Mouse (Mus musculus) layer of hippocampus, adult 18-20 months (tissue): ENCODE measurements around the gene Atg3. TPM values are rescaled to one million over a fixed set of nuclear protein-coding genes. Genes with fewer than 3 reads are reported as not detected.

Source experiments
- DNase-seq, 2 experiments: peaks; one replicate each; pipeline ENCODE4 v3.0.0; 2022; ENCODE audit warnings: low spot score in 2 of 2
- long read RNA-seq: library from polyadenylated mRNA; stranded (forward); transcript quantifications from one replicate; pipeline ENCODE4 v2.0.0, GENCODE M21; 2021
- total RNA-seq, 2 experiments: library from RNA; stranded (reverse); gene quantifications; 2 replicates each; pipeline ENCODE4 v1.2.3; 2021

Atg3 gene
- total RNA-seq: 10 to 100 TPM; 42.3 to 42.7 TPM
- long read RNA-seq, transcript Atg3-201 (12 exons, 2,057 nt): major isoform, 65 of 80 reads
- long read RNA-seq, partial matches to known transcripts: 12 of 80 reads
- long read RNA-seq, other reads (novel, unspliced or antisense): 3 of 80 reads

DNA sequence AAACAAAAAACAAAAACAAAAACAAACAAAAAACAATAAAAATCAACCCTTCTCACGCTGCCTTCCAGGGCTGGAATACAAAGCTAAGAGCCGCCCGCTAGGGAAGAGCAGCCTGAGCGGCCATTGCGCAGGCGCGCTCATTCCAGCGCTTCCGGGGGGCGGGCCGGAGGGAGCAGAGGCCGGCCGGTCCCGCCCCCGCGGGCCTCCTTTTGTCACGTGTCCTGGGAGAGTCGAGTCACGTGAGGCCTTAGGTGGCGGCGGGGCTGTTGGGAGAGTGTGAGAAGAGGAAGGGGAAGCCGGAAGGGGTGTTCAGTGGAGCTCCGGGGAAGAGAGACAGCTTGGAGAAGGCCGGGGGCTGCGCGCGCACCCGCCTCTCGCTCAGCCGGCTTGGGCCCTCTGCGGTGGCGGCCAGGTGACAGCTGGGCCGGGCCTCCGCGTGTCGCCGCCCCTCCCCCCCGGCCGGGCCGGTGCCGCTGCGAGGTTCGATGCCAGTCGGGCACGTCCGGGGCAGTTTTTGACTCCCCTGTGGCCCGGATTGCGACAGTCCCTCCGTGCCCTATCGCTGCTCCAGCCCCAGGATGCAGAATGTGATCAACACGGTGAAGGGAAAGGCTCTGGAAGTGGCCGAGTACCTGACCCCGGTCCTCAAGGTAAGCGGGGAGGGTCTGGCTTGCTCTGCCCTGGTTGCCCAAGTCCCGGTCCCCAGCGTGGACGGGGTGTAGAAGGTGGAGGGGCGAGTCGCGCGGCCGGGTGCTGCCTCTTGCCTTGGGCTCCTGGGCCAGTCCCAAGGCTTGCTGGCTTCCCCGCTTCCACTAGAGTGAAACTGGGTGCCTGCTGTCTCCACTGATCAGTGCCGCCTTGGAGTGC is at the start of gene Atg3, which contains the start of gene Slc35a5:
Gene Atg3, plus strand, starts transcription at position 264 of the 867 bp plus-strand sequence.
Gene Slc35a5, minus strand, starts transcription at position 185 of the 867 bp plus-strand sequence.
- peak; percentile 91 to 96 for DNase-seq

DNA sequence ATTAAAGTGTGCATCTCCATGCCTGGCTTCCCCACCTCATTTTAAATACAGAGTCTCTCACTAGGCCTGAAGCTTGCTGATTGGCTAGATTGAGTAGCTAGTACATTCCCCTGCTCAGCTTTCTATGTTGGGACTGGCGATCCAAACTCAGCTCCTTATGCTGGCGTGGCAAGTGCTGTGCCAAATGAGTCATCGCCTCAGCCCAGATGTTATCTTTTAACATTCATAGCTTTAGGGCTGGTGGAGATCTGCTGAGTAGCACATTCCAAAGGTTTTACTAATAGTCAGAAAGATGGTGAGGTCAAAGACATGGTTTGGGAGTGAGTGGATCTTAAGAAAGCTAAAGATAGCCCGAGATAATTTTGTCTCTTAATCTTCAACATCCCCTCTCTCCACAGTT is 48.1 kb upstream of the Atg3 start:
- DNase-seq: no peak

DNA sequence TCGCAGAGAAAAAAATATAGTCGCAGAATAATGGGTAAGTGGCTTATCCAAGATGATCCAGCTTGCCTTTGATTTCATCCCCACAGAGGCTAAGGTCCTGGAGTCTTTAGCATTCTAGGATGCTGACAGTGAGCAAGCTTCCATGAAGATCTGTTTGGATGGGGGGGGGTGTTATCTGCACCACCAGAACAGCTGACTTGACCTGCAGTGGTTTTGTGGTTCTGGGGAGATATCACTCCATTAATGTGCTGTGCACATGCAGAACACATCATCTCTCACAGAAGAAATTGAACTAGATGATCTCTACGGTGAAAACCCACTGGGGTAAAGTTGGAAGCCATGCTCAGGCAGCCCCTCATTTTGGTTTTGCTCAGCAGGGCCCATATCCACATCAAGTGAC is 41.4 kb upstream of the Atg3 start:
- no peak for DNase-seq

DNA sequence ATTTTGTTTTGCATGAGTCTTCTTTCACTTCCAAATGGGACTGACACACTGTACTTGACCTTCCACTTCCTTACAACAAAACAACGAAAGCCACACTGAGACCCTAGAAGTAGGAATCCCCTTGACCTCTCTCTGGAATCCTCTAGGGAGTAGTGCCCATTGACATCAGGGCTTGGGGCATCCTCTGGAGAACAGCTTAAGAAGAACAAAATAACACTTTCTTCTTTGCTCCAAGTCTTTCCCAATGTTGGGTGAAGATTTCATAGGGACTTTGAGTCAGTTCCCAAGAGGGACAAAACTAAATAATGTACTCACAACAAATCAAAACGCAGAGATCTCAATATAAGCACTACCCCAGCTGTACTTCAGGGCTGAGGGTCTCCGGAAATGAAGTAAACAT is 39.8 kb upstream of the Atg3 start:
- DNase-seq: no peak

DNA sequence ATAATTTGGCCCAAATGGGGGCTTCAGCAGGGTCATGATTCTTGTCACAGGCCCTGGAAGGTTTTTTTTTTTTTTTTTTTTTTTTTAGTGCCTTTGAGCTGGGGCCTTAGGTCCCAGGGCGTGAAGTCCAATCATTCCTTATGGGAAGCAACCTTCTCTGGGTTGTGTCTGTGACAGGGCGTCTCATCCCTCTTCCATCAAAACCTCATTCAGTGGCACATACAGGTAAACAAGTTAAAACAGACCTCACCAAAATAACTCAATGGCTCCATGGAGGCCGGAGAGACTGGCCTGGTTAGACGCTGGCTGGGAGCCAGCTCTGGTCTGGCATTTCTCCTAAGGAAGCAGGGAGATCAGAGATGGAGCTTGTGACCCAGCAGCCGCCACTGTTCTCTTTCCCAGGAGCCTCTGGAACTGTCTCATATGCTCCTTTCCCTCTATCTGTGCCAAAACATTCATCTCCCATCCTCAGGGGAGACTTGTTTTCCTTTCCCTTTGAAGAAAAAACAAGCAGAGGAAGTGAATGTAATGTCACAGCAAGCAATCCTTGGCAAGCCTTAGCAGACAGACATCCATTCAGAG is 37.6 kb upstream of the Atg3 start:
- peak in 1 of 2 experiments; percentile 25 for DNase-seq

DNA sequence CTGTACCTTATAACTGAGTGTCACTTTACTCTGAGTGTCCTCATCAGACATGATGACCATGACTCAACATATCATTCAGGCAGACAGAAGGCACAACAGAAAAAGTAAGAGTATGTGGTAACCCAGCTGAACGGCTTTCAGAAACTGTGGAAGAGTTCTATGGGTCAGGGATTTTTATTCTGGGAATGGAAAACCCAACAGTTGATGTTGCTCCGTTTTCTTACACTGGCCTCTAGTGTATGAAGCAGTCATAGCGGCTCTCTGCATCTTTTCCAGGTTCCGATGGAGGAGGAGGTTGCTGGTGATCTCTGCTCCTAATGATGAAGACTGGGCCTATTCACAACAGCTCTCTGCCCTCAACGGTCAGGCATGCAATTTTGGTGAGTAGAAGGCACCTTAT is 36.0 kb upstream of the Atg3 start:
- peak; percentile 5 to 43 for DNase-seq

DNA sequence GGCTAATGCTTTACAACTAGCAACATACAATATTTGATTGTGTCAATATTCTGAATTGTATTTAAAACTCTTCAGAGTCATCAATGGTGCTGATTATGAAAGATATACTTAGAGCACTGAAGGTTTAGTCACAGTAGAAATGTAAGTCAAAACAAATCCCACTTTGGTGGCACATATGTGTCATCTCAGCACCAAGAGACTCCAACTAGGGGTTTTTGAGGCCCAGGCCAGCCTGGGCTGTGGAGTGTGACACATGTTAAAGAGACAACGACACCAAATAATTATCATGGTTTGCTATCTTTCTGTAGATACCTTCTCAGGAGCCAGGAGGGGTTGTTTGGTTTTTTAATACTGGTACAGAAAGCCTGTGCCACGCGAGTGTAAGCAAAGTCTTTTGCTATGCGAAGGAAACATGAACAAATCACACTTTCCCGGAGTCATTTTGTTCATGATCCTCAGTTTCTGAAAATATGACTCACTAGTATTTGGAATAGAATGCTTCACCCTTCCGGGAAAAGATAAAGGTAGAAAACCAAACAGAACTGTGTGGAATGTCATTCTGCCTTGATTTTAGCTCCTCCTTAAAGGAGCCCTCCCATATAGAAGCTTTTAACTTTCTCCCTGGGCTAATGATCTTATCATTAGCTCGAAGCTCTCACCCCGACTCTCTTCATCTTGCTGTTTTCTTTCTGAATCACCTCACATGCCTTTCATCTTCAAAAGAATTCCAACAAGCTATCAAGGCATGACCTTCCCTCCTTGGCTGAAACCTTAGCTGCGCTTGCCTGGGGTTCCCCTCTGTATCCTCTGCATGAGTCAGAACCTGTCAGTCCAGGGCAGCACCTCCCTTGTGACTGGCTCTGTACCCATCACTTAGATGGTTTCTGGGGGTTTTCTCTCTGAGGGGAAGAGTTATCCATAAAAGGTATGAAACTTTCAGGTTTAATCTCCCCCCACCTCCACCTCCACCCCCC is 34.1 kb upstream of the Atg3 start:
- DNase-seq: no peak

DNA sequence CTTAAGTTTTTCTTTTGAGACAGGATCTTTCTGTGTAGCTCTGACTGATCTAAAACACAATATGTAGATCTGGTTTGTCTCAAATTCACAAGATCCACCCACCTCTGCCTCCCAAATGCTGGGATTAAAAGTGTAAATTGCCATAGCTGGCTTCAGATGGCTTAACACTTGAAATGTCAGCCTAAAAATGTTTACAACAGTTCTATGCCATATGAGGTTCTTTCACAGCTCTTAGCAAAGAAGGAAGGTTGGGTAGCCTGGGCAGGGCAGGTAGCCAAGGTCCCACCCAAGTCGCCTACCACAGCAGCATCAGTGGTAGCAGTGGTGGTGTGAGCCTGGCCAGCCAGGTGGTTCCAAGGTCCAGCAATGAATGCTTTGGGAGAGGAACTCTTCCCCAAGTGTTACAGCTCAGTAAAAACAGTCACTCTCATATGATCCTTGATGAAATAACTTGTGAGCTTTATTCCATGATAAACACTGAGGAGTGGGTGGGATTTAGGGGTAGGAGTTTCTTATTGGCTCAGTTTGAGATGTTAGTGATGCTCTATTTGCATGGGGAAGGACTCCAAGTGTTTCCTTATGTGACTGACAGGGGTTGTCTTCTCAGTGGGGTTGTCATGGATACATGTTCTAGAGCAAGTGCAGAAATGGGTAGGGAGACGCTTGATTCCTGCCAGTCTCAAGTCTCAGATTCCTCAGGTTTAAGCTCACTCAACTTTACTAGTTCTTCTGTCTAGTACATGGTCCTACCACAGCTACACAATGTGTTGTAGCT is 30.5 kb upstream of the Atg3 start:
- DNase-seq: peak; percentile 22 to 60

DNA sequence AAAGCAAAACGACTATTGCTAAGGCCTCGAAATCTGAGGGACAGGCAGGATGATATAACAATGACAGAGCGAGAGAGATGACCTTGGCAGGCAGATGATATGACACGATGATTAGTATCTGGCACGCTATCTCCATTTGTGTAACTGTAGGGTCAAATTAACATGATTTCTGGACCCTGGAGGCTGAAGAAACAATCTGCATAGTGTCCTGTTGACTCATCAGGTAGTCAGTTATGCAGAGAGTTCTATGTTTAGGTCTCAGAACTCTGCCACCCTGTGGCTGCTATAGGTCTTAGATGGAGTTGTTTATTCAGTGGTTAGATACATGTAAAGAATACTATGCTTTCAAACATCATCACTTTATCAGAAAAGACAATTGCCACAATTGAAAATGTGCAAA is 16.9 kb upstream of the Atg3 start:
- no peak for DNase-seq

DNA sequence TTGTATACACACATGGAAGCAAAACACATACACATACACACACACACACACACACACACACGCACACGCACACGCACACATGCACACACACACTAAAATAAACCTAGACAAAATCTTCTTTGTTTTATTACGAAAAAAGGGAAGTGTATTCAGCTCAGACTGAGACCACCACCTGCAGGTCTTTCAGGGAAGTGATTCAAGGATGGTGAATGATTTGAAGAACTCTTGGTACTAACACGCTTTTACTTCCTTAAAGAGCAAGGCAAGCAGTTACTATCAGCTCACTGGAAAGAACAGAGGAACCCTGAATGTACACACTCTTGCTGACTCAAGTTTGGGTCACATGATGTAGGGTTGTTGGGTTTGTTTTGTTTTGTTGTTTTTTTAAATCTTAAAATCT is 16.0 kb upstream of the Atg3 start:
- no peak for DNase-seq

DNA sequence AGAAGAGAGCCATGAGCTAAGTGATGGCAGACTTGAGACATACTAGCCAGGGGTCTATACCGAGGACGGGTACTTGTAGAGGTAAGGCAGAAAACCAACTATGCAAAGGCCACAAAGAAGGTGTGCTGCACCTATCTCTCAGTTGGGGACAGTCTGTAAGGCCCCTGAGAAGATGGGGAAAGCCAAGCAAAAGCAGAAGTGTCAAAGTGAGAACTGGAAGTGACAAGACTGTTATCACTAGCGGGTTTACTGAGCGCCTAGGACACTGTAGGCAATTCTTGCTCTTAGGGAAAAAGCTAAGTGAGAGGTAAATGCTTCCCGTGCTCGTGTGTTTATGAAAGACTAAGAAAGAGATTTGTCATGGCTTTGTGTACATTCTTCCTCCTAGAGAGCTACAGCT is 13.5 kb upstream of the Atg3 start:
- DNase-seq: no peak

DNA sequence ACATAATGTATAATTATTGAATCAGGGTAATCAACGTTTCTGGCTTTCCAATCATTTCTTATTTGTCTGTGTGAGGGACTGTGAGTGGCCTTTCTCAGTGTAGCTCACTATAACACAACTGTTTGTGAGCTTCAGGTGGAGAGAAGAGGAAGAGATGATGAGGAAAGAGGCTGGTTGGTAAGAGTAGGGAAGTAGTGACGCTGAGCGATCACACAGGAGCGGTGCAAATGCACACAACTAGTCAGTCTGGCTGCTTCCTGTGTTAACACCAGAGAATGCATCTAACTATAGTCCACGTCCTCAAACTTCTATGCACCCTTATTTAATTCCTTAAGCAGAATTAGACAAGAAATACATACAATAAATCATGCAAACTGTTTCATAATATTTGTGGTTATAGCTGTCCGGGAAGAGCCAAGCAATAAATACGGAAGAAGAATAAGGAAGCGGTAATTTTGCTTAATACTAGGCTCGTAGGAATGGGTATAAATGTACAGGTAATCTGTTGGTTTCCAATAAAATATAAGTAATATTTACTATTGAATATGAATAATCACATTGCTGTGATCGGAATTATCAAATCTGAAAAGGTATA is 10.0 kb upstream of the Atg3 start:
- DNase-seq: no peak

DNA sequence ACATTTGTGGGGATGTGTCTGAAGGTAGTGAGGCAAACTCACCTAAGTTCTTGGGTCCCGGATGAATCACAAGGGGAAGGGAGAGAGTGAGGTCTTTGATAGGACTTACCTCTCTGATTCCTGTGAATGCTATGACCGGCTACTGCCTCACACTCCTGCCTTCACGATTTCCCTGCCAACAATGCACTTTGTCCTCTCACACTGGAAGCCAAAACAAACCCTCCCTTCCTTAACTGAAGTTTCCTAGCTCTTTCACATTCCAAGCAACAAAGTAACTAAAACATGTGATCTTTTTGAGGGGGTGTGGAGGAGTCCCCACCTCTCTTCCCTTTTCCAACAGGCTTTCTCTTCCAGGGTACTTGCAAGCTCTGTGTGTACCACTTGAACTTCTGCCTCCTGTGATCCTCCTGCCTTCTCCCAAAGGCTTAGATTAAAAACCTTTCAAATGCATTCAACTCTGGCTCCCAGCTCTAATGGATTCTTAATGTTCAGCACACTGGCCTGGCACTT is 3.8 kb upstream of the Atg3 start:
- no peak for DNase-seq

DNA sequence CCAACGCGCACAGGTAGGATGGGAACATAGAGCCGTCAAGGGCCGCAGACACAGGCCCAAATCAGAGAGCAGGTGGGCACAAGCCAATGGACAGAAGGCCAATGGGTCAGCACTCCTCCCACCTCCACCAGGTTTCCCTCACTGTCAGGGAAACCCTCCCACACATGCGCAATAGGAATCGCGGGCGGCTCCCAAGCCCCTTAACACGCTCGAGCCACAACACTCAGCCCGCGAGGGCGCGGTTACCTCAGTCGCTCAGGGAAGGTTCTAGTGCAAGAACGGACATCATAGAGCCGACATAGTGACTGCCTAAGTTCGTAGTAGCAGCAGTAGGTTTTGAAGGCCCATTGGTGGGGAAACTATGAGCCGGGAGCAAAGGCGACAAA is 456 bp upstream of the Atg3 start:
- DNase-seq: peak; percentile 62 to 69

DNA sequence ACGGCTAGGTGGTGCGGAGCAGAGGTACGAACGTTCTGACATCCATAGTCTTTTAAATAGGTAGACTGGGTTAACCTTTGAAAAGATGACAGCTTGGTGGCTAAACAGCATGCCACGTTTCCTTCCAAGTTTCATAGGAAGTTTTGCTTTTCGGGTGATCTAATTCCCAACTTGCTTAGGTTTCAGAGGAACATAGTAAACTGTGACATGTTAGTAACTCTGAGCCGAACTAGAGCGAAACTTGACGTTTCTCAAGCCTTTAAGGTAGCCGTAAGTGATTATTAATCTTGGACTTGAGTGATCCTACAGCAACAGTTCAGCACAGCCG is 768 bp downstream of the Atg3 start:
- no peak for DNase-seq

DNA sequence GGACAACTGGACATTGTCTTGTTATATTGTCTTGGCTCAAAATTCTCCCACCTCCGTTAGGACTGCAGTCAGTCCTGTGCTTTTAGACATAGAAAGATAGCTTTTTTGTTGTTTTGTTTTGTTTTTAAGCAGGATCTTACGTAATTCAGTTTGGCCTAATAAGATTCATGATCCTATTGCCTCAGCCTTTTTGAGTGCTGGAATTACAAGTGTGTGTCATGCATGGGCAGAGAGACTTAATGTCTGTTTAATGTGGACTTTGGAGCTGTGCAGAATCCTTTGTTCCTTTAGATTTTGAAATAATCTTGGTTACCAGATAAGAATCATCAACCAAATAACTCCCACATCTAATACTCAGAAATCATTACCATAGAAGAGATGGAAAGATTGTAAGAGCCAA is 20.0 kb downstream of the Atg3 start:
- DNase-seq: no peak

DNA sequence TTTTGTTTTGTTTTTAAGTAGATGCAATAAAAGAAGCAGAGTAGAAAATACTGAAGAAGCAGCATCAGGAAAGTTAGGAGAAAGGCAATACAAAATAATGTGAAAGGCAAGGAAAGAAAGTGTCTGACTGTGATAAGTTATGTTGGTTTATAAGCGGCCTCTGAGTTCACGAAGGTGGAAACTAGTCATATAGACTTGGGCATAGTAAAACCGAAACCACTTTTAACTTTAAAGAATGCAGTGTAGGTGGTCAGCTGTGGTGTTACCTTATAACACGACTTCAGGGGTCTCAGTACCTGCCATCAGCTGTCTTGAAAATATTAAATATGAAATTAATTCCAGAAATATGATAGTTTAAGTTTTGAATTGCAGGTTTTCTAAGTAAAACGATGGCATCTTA is 23.2 kb downstream of the Atg3 start:
- no peak for DNase-seq

DNA sequence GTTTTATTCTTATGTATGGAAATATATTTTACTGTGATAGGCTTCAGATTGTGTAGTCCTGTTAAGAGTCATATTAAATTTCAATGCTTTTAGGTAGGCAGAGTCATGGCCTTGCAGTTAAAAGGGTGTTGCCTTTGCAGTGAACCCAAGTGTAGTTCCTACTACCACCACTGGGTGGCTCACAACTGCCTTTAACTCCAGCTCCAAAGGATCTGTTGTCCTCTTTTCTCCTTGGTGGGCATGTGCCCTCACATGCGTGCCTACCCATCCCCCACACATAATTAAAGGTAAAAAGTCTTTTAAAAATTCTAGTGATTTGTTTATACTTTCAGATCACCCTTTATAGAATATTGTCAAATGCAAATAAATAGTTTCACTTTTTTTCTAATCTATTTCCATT is 34.0 kb downstream of the Atg3 start:
- peak; percentile 38 to 85 for DNase-seq

DNA sequence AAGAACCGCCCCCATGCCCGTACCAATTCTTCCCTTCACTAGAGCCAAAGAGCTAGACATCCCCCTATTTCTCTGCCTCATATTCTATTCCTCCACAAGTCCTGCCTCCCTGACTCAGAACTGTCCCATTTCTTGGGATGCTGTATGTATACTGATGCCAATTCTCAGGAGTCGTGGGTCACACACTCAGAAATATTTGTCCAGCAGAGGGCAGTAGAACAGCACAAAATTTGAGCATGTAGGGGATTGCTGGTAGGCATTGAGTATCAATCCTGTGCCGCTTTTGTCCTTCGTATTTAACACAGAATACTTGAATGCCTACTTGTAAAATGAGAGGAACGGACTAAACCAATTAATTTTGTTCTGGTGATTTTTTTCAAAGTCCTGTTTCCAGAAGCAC is 38.2 kb downstream of the Atg3 start:
- peak; percentile 30 to 86 for DNase-seq

DNA sequence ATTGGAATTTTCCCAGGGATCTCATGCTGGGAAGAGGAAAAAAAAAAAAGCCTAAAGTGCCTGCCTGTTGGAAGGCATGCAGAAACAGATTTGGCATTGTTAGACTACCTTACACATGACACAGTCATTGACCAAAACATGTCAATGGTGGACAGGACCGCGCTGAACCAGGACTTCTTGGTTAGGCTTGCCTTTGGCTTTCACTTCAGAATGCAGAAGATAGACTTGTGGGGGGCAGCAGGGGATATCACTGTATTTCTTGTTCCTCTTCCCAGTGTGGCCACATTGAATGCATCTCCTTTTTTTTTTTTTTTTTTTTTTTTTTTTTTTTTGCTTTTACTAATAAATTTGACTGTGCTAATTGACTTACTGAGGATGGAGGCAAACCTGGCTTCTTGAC is 42.8 kb downstream of the Atg3 start:
- no peak for DNase-seq
